Mouse (Mus musculus): ENCODE results near the gene Gucd1. TPM values are rescaled to one million over a fixed set of nuclear protein-coding genes. Genes with fewer than 3 reads are reported as not detected.

Gene Gucd1
- polyA plus RNA-seq, 2 experiments = 34.0 to 39.2 TPM

GRCm38 (mm10) chr10:75322966-75323365 is 194.8 kb downstream of the Gucd1 start:
- DNase-seq (ENCODE audit: low spot score) = no peak
- H3K4me1 ChIP-seq (ENCODE audit: control insufficient read depth, insufficient read depth, low read length) = no peaks in the 10 kb centered on the region
- H3K9ac ChIP-seq (ENCODE audit: low read depth, low read length, severe bottlenecking) = no peak overlapping the region
- H3K27me3 ChIP-seq (ENCODE audit: control insufficient read depth, insufficient read depth, low read length) = peaks cover 10% of the 10 kb centered on the region
- no peak overlapping the region for H3K4me3 ChIP-seq (replicated peaks; ENCODE audit: low read length)
- H3K9me3 ChIP-seq (ENCODE audit: control insufficient read depth, low read length) = no peaks in the 10 kb centered on the region
- no peak overlapping the region for H3K27ac ChIP-seq (replicated peaks; ENCODE audit: low read depth, low read length)
- no peaks in the 10 kb centered on the region for H3K36me3 ChIP-seq (ENCODE audit: control insufficient read depth, insufficient read depth, low read length)
- H3K4me2 ChIP-seq (replicated peaks; ENCODE audit: low read depth, low read length, severe bottlenecking) = no peak overlapping the region
- WGBS = 60% methylated on average over 6 of the region's 6 CpGs
- ATAC-seq (ENCODE audit: low FRiP score, low read depth) = no peak
- TF ChIP-seq POLR2A (IDR thresholded peaks at IDR 0.05; ENCODE audit: borderline replicate concordance, extremely low read depth, insufficient read depth, insufficient read length) = no peak

GRCm38 (mm10) chr10:75320321-75320720 is 197.5 kb downstream of the Gucd1 start:
- peaks cover 9% of the 10 kb centered on the region for H3K4me1 ChIP-seq (ENCODE audit: control insufficient read depth, insufficient read depth, low read length)
- no peak overlapping the region for H3K9ac ChIP-seq (ENCODE audit: low read depth, low read length, severe bottlenecking)
- ATAC-seq (ENCODE audit: low FRiP score, low read depth) = no peak
- no peaks in the 10 kb centered on the region for H3K9me3 ChIP-seq (ENCODE audit: control insufficient read depth, low read length)
- H3K4me3 ChIP-seq (replicated peaks; ENCODE audit: low read length) = no peak overlapping the region
- 50% methylated on average over 4 of the region's 4 CpGs for WGBS
- DNase-seq (ENCODE audit: low spot score) = no peak
- no peaks in the 10 kb centered on the region for H3K36me3 ChIP-seq (ENCODE audit: control insufficient read depth, insufficient read depth, low read length)
- no peak overlapping the region for H3K4me2 ChIP-seq (replicated peaks; ENCODE audit: low read depth, low read length, severe bottlenecking)
- no peak overlapping the region for H3K27ac ChIP-seq (replicated peaks; ENCODE audit: low read depth, low read length)
- peaks cover 26% of the 10 kb centered on the region for H3K27me3 ChIP-seq (ENCODE audit: control insufficient read depth, insufficient read depth, low read length)
- TF ChIP-seq POLR2A (IDR thresholded peaks at IDR 0.05; ENCODE audit: borderline replicate concordance, extremely low read depth, insufficient read depth, insufficient read length) = no peak

- TF ChIP-seq POLR2A (IDR thresholded peaks at IDR 0.05; ENCODE audit: borderline replicate concordance, extremely low read depth, insufficient read depth, insufficient read length) = no peak
- WGBS = 85% methylated on average over 6 of the region's 6 CpGs
- no peak for DNase-seq (ENCODE audit: low spot score)
- H3K27ac ChIP-seq (replicated peaks; ENCODE audit: low read depth, low read length) = no peak overlapping the region
- peak overlapping the region; percentile 50; the same call in 1 of the 2 replicates for H3K4me3 ChIP-seq (replicated peaks; ENCODE audit: low read length)
- peaks cover 9% of the 10 kb centered on the region for H3K4me1 ChIP-seq (ENCODE audit: control insufficient read depth, insufficient read depth, low read length)
- H3K4me2 ChIP-seq (replicated peaks; ENCODE audit: low read depth, low read length, severe bottlenecking) = no peak overlapping the region
- ATAC-seq (ENCODE audit: low FRiP score, low read depth) = no peak
- peaks cover 26% of the 10 kb centered on the region for H3K27me3 ChIP-seq (ENCODE audit: control insufficient read depth, insufficient read depth, low read length)
- no peaks in the 10 kb centered on the region for H3K9me3 ChIP-seq (ENCODE audit: control insufficient read depth, low read length)
- no peak overlapping the region for H3K9ac ChIP-seq (ENCODE audit: low read depth, low read length, severe bottlenecking)
- no peaks in the 10 kb centered on the region for H3K36me3 ChIP-seq (ENCODE audit: control insufficient read depth, insufficient read depth, low read length)
Measured at GRCm38 (mm10) chr10:75318206-75318605, 199.6 kb downstream of the Gucd1 start.

GRCm38 (mm10) chr10:75316908-75317761 is 200.6 kb downstream of the Gucd1 start:
- WGBS = 1% methylated on average over 43 of the region's 81 CpGs
- H3K27me3 ChIP-seq (ENCODE audit: control insufficient read depth, insufficient read depth, low read length) = peaks cover 26% of the 10 kb centered on the region
- H3K9me3 ChIP-seq (ENCODE audit: control insufficient read depth, low read length) = no peaks in the 10 kb centered on the region
- DNase-seq (ENCODE audit: low spot score) (no peak), ATAC-seq (ENCODE audit: low FRiP score, low read depth) (peak; percentile 77)
- H3K4me3 ChIP-seq (replicated peaks; ENCODE audit: low read length) = peak overlapping the region; percentile 50
- peaks cover 9% of the 10 kb centered on the region for H3K4me1 ChIP-seq (ENCODE audit: control insufficient read depth, insufficient read depth, low read length)
- H3K36me3 ChIP-seq (ENCODE audit: control insufficient read depth, insufficient read depth, low read length) = peaks cover 6% of the 10 kb centered on the region
- no peak for TF ChIP-seq POLR2A (IDR thresholded peaks at IDR 0.05; ENCODE audit: borderline replicate concordance, extremely low read depth, insufficient read depth, insufficient read length)
- H3K4me2 ChIP-seq (replicated peaks; ENCODE audit: low read depth, low read length, severe bottlenecking) = peak overlapping the region; percentile 76
- peak overlapping the region; percentile 53 for H3K9ac ChIP-seq (ENCODE audit: low read depth, low read length, severe bottlenecking)
- H3K27ac ChIP-seq (replicated peaks; ENCODE audit: low read depth, low read length) = no peak overlapping the region

- peaks cover 10% of the 10 kb centered on the region for H3K36me3 ChIP-seq (ENCODE audit: control insufficient read depth, insufficient read depth, low read length)
- no peak within 1 kb of the TSS for H3K27ac ChIP-seq (replicated peaks; ENCODE audit: low read depth, low read length)
- WGBS = 4% methylated on average over 4 of the region's 4 CpGs
- H3K27me3 ChIP-seq (ENCODE audit: control insufficient read depth, insufficient read depth, low read length) = peaks cover 26% of the 10 kb centered on the region
- H3K4me1 ChIP-seq (ENCODE audit: control insufficient read depth, insufficient read depth, low read length) = peaks cover 9% of the 10 kb centered on the region
- ATAC-seq (ENCODE audit: low FRiP score, low read depth) = no peak
- peak within 1 kb of the TSS; percentile 53 for H3K9ac ChIP-seq (ENCODE audit: low read depth, low read length, severe bottlenecking)
- H3K4me3 ChIP-seq (replicated peaks; ENCODE audit: low read length) = peak within 1 kb of the TSS; percentile 50
- TF ChIP-seq POLR2A (IDR thresholded peaks at IDR 0.05; ENCODE audit: borderline replicate concordance, extremely low read depth, insufficient read depth, insufficient read length) = no peak
- no peaks in the 10 kb centered on the region for H3K9me3 ChIP-seq (ENCODE audit: control insufficient read depth, low read length)
- H3K4me2 ChIP-seq (replicated peaks; ENCODE audit: low read depth, low read length, severe bottlenecking) = peak within 1 kb of the TSS; percentile 76
- DNase-seq (ENCODE audit: low spot score) = no peak
Measured at GRCm38 (mm10) chr10:75316872-75316907, 201.1 kb downstream of the Gucd1 start, which contains the start of gene Adora2a. TSS of gene Adora2a (plus strand) at chr10:75316877.

Measured in limb, embryonic 14.5 days (tissue).